Mouse (Mus musculus) cerebellum, adult 11-12 months (tissue): ENCODE data around the gene Hdac4.

Experiments
- DNase-seq: peaks from one replicate; pipeline ENCODE4 v3.0.0; 2022

The Hdac4 gene

GRCm38 (mm10) chr1:92195360-92196149 is at the start of gene Hdac4:
Gene Hdac4 (minus strand): TSS chr1:92195699.
- peak; percentile 86 for DNase-seq

- DNase-seq: no peak
These were observed 48.0 kb upstream of the Hdac4 start for GRCm38 (mm10) chr1:92243549-92243948.

GRCm38 (mm10) chr1:92240072-92240471 is 44.6 kb upstream of the Hdac4 start:
- DNase-seq: no peak

- DNase-seq: no peak
These were observed 40.1 kb upstream of the Hdac4 start for GRCm38 (mm10) chr1:92235600-92235999.

- DNase-seq: no peak
These were observed 29.8 kb upstream of the Hdac4 start for GRCm38 (mm10) chr1:92225297-92225696.

- peak; percentile 10 for DNase-seq
These were observed 28.7 kb upstream of the Hdac4 start for GRCm38 (mm10) chr1:92223956-92224891.

- no peak for DNase-seq
These were observed 21.2 kb upstream of the Hdac4 start for GRCm38 (mm10) chr1:92216710-92217109.

GRCm38 (mm10) chr1:92215996-92216630 is 20.6 kb upstream of the Hdac4 start:
- DNase-seq: peak; percentile 13

GRCm38 (mm10) chr1:92215131-92215638 is 19.7 kb upstream of the Hdac4 start:
- no peak for DNase-seq

- no peak for DNase-seq
These were observed 16.7 kb upstream of the Hdac4 start for GRCm38 (mm10) chr1:92212003-92212750.

GRCm38 (mm10) chr1:92202639-92203352 is 7.3 kb upstream of the Hdac4 start:
- DNase-seq: no peak

GRCm38 (mm10) chr1:92190463-92190862 is 5.0 kb downstream of the Hdac4 start:
- DNase-seq: no peak

- no peak for DNase-seq
These were observed 8.4 kb downstream of the Hdac4 start for GRCm38 (mm10) chr1:92187137-92187536.

GRCm38 (mm10) chr1:92184600-92184999 is 10.9 kb downstream of the Hdac4 start:
- no peak for DNase-seq

- DNase-seq: no peak
These were observed 12.3 kb downstream of the Hdac4 start for GRCm38 (mm10) chr1:92183101-92183790.

- peak; percentile 36 for DNase-seq
These were observed 13.5 kb downstream of the Hdac4 start for GRCm38 (mm10) chr1:92181970-92182369.

GRCm38 (mm10) chr1:92180141-92181137 is 15.1 kb downstream of the Hdac4 start:
- peak; percentile 100 for DNase-seq

GRCm38 (mm10) chr1:92179489-92180006 is 16.0 kb downstream of the Hdac4 start:
- peak; percentile 75 for DNase-seq

GRCm38 (mm10) chr1:92179070-92179469 is 16.4 kb downstream of the Hdac4 start:
- DNase-seq: peak; percentile 49
